Mouse (Mus musculus) c-Kit-negative CD71-positive TER-119-positive erythroid progenitor cells, embryonic 14.5 days (primary cell): ENCODE results near the gene Vmn1r121.
"Not testable (repeated sequence)": the region's sequence is repeated elsewhere in the genome, so short reads cannot be mapped to it uniquely, and the experiment has no call there.

Experiments used
- DNase-seq: peaks from one replicate; pipeline ENCODE4 v3.0.0-alpha.2; 2013; ENCODE audit warnings: low read depth, low spot score

Gene Vmn1r121

DNA sequence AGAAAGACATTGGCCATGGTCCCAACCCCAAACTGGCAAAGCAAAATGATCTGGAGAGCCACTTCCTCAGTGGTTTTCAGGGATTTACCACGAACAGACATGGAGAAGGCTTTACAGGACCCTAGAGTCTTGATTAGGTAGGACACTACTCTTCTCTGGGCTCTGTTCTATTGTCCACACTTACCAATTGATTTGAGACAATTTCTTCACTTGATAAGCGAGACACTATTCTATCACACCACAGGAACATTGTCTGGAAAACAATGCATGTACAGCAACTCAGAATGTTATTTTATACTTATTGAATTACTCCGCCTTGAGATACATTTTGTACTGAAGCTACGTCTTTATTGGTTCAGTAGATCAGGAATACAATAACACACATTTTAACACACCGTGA is at the start of gene Vmn1r121:
Gene Vmn1r121 (minus strand): TSS at position 101 of the 400 bp plus-strand sequence.
- DNase-seq = not testable (repeated sequence)

DNA sequence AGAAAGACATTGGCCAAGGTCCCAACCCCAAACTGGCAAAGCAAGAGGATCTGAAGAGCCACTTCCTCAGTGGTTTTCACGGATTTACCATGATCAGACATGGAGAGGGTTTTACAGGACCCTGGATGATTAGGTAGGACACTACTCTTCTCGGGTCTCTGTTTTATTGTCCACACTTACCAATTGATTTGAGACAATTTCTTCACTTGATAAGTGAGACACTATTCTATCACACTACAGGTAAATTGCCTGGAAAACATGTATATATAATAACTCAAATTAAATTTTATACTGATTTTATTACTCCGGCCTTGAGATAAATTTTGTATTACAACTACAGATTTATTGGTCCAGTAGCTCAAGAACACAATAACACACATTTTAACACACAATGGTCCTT is 35.7 kb upstream of the Vmn1r121 start, which contains the start of gene Vmn1r122:
Gene Vmn1r122 (minus strand): TSS at position 101 of the 400 bp plus-strand sequence.
- DNase-seq = not testable (repeated sequence)

GRCm38 (mm10) chr7:21053684-21054083 is 44.6 kb downstream of the Vmn1r121 start, which contains the start of gene Vmn1r120:
TSS of gene Vmn1r120 (minus strand) at chr7:21053784.
- DNase-seq = not testable (repeated sequence)
